Mouse (Mus musculus): Measurements from ENCODE around the gene Gzmb.
"Not testable (repeated sequence)": the region's sequence is repeated elsewhere in the genome, so short reads cannot be mapped to it uniquely, and the experiment has no call there.

Gene Gzmb

DNA sequence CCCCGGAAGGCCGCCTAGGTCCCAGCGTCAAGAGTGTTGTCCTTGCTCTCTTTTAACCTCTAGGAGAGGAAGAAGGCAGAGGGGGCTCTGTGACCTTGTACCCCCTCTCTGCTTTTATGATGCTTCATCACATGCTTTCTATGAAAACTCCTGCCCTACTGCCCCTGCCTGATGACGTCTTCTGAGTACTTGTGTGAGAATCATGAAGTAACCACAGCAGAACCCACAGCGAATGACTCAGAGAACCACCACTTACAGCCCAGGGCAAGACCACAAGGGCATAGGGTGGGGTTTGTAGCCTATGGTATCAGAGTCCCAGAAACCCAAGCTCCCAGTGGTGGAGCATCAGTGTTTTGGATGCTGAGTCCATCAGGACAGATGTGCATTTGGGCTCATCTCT, at the start of gene Gzmb:
TSS of gene Gzmb (minus strand) at position 108 of the 400 bp plus-strand sequence.
- DNase-seq = no peak

DNA sequence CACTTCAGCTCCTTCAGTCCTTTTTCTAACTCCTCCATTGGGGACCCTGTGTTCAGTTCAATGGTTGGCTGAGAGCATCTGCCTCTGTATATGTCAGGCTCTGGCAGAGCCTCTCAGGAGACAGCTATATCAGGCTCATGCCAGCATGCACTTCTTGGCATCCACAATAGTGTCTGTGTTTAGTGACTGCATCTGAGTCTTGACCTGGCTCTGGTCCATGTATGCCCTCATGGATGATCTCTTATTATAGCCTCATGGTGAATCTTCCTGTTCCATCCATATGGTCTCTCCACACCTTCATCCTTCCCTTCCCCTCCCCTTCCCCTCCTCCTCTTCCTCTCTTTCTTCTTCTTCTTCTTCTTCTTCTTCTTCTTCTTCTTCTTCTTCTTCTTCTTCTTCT, 49.7 kb upstream of the Gzmb start:
- not testable (repeated sequence) for DNase-seq

- no peak for DNase-seq
Measured at GRCm38 (mm10) chr14:56310238-56310637, 48.2 kb upstream of the Gzmb start.

DNA sequence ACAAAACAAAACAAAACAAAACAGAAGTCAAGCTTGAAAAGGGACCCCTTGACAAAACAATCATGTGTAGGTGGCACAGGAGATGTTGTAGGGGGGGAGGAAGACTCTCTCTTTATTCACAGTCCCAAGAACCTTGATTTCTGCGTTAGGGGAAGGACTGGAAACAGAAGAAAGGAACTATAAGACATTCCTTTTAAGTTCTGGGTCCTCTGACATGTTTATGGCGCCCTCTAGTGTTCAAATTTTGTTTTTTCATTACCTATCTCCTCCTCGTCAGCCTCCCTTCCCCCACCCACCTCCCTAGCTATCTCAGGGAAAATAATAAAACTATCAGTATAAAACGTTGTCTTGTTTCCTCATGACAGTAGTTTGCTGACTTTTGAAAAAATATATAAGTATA, 42.1 kb upstream of the Gzmb start:
- DNase-seq = peak in 1 of 2 experiments; percentile 9

- DNase-seq = no peak
Measured at GRCm38 (mm10) chr14:56303506-56304025, 41.5 kb upstream of the Gzmb start.

- DNase-seq = no peak
Measured at GRCm38 (mm10) chr14:56302091-56302490, 40.0 kb upstream of the Gzmb start.

GRCm38 (mm10) chr14:56296786-56297185, 34.7 kb upstream of the Gzmb start:
- peak in 1 of 2 experiments; percentile 10 for DNase-seq

- no peak for DNase-seq
Measured at GRCm38 (mm10) chr14:56296106-56296505, 34.0 kb upstream of the Gzmb start.

GRCm38 (mm10) chr14:56293146-56293545, 31.1 kb upstream of the Gzmb start:
- no peak for DNase-seq

DNA sequence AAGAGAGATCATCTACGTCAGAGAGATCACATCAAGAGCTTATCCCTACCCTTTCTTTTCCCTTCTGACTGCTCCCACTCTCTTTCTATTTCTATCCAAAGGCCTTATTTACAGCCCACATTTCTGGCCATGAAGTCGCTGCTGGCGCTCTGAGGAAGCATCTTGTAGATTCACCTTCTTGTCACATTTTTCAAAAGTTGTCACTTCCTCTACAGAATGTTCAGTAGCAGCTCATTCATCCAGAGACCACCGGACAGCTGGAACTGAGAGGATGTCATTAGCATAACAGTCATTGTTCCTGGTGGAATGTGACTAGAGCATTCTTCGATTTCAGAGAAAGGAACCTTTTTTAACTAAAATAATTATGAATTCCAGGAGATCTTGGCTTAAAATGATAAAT, 26.6 kb upstream of the Gzmb start:
- no peak for DNase-seq

GRCm38 (mm10) chr14:56287806-56288205, 25.7 kb upstream of the Gzmb start:
- DNase-seq = no peak

GRCm38 (mm10) chr14:56284356-56285325, 22.6 kb upstream of the Gzmb start:
- DNase-seq = no peak

DNA sequence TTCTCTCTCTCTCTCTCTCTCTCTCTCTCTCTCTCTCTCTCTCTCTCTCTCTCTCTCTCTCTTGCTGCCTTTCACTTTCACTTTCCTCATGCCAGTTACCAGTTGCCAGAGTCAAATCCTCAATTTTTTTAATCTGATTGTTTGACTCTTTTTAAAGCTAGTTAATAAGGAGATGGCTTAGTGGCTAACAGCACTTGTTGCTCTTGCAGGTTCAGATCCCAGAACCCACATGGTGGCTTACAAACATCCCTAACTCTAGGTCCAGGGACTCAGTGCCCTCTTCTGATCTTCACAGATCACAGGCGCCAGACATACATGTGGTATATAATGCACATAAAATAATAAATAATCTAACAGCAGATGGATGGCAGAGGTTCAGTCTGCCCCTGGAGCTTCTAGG, 21.8 kb upstream of the Gzmb start:
- no peak for DNase-seq

- no peak for DNase-seq
Measured at GRCm38 (mm10) chr14:56281090-56281489, 19.0 kb upstream of the Gzmb start.

GRCm38 (mm10) chr14:56278691-56279090, 16.6 kb upstream of the Gzmb start:
- not testable (repeated sequence) for DNase-seq

DNA sequence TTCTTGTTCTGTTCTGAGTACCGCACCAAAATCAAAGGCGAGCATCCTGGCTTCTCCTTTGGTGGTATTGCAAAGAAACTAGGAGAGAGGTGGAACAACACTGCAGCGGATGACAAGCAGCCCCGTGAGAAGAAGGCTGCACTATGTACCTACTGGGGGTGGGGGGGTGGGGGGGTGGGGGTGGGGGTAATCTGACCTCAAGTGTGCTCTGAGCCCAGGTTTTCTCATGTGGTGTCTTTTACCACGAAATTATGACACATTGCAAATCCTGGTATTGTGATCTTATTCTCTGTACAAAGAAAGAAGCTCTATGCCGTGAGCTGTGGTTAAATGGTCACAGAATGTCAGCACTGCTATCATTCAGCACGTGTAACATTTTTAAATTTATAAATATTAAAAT, 14.0 kb upstream of the Gzmb start:
- not testable (repeated sequence) for DNase-seq

DNA sequence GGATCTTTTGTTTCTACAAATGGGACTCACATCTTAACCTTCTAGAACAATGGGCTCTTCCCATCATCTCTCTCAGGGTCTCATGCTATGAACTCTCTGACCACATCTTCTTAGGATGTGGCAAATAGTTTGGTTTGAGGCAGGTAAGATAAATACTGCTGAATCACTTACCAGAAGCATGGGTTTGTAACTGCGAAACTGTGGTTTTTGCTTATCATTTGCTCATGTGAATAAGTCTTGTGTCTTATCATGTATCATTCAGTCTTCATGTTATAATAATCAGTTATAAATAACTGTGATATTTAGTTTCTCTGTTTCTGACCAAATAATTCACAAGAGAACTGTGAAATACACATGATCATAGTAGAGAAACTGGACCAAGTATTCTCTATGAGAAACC, 4.0 kb upstream of the Gzmb start:
- no peak for DNase-seq

GRCm38 (mm10) chr14:56240409-56240808, 21.7 kb downstream of the Gzmb start:
- no peak for DNase-seq

DNA sequence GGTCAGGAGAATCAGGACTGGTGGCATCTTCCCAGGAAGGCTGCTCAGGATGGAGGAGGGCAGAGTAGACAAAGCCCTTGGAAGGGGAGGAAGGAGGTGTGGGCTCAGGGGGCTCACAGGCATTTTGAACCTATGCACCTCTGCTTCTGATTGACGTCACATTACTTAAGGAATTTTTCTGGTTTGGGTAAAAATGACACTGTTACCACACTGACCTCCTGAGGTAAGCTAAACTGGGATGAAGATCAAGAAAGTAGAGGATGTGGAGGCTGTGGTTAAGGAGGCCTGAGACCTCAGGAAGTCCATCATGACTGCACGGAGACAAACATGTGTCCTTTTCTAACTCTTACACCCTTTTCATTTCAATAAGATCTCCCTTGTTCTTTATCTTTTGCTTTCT, 27.5 kb downstream of the Gzmb start, which contains the start of gene Gzmc:
TSS of gene Gzmc (minus strand) at position 101 of the 400 bp plus-strand sequence.
- DNase-seq = no peak

DNA sequence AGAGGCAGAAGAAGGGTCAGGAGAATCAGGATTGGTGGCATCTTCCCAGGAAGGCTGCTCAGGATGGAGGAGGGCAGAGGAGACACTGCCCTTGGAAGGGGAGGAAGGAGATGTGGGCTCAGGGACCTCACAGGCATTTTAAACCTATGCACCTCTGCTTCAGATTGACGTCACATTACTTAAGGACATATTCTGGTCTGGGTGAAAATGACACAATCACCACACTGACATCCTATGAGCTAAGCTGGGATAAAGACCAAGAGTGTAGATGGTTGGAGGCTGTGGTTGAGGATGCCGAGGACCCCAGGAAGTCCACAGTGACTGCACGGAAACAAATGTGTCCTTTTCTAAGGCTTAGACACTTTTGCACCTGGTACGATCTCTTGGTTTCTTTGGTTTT, 50.7 kb downstream of the Gzmb start, which contains the start of gene Gzmf:
TSS of gene Gzmf (minus strand) at position 101 of the 400 bp plus-strand sequence.
- DNase-seq = no peak
